Mouse (Mus musculus): ENCODE results near the gene Wdfy4. TPM values are rescaled to one million over a fixed set of nuclear protein-coding genes. Genes with fewer than 3 reads are reported as not detected.

Wdfy4 gene
- total RNA-seq, 1 experiment from 2014 or later: 58.7 TPM

GRCm38 (mm10) chr14:33202161-33202560 is 16.9 kb upstream of the Wdfy4 start:
- no peak for ATAC-seq (replicated peaks in 1 of 2; ENCODE audit: insufficient read depth in 1 of 2, low FRiP score in 2 of 2, low TSS enrichment in 1 of 2, low read depth in 1 of 2, poor library complexity in 2 of 2, severe bottlenecking in 2 of 2)

GRCm38 (mm10) chr14:33194241-33194640 is 8.9 kb upstream of the Wdfy4 start:
- ATAC-seq (replicated peaks in 1 of 2; ENCODE audit: insufficient read depth in 1 of 2, low FRiP score in 2 of 2, low TSS enrichment in 1 of 2, low read depth in 1 of 2, poor library complexity in 2 of 2, severe bottlenecking in 2 of 2): peak; percentile 38 to 57

GRCm38 (mm10) chr14:33193762-33194161 is 8.5 kb upstream of the Wdfy4 start:
- ATAC-seq (replicated peaks in 1 of 2; ENCODE audit: insufficient read depth in 1 of 2, low FRiP score in 2 of 2, low TSS enrichment in 1 of 2, low read depth in 1 of 2, poor library complexity in 2 of 2, severe bottlenecking in 2 of 2): peak; percentile 89 to 92

- ATAC-seq (replicated peaks in 1 of 2; ENCODE audit: insufficient read depth in 1 of 2, low FRiP score in 2 of 2, low TSS enrichment in 1 of 2, low read depth in 1 of 2, poor library complexity in 2 of 2, severe bottlenecking in 2 of 2): no peak
These were observed 5.3 kb upstream of the Wdfy4 start for GRCm38 (mm10) chr14:33190646-33191045.

- ATAC-seq (replicated peaks in 1 of 2; ENCODE audit: insufficient read depth in 1 of 2, low FRiP score in 2 of 2, low TSS enrichment in 1 of 2, low read depth in 1 of 2, poor library complexity in 2 of 2, severe bottlenecking in 2 of 2): no peak
These were observed 4.6 kb upstream of the Wdfy4 start for GRCm38 (mm10) chr14:33189849-33190423.

GRCm38 (mm10) chr14:33189230-33189629 is 3.9 kb upstream of the Wdfy4 start:
- no peak for ATAC-seq (replicated peaks in 1 of 2; ENCODE audit: insufficient read depth in 1 of 2, low FRiP score in 2 of 2, low TSS enrichment in 1 of 2, low read depth in 1 of 2, poor library complexity in 2 of 2, severe bottlenecking in 2 of 2)

- no peak for ATAC-seq (replicated peaks in 1 of 2; ENCODE audit: insufficient read depth in 1 of 2, low FRiP score in 2 of 2, low TSS enrichment in 1 of 2, low read depth in 1 of 2, poor library complexity in 2 of 2, severe bottlenecking in 2 of 2)
These were observed 1.9 kb upstream of the Wdfy4 start for GRCm38 (mm10) chr14:33187201-33187600.

- no peak for ATAC-seq (replicated peaks in 1 of 2; ENCODE audit: insufficient read depth in 1 of 2, low FRiP score in 2 of 2, low TSS enrichment in 1 of 2, low read depth in 1 of 2, poor library complexity in 2 of 2, severe bottlenecking in 2 of 2)
These were observed 5.2 kb downstream of the Wdfy4 start for GRCm38 (mm10) chr14:33180102-33180501.

GRCm38 (mm10) chr14:33175059-33175821 is 10.1 kb downstream of the Wdfy4 start:
- ATAC-seq (replicated peaks in 1 of 2; ENCODE audit: insufficient read depth in 1 of 2, low FRiP score in 2 of 2, low TSS enrichment in 1 of 2, low read depth in 1 of 2, poor library complexity in 2 of 2, severe bottlenecking in 2 of 2): no peak

- peak; percentile 64 to 70 for ATAC-seq (replicated peaks in 1 of 2; ENCODE audit: insufficient read depth in 1 of 2, low FRiP score in 2 of 2, low TSS enrichment in 1 of 2, low read depth in 1 of 2, poor library complexity in 2 of 2, severe bottlenecking in 2 of 2)
These were observed 13.4 kb downstream of the Wdfy4 start for GRCm38 (mm10) chr14:33171942-33172341.

GRCm38 (mm10) chr14:33168750-33169149 is 16.6 kb downstream of the Wdfy4 start:
- ATAC-seq (replicated peaks in 1 of 2; ENCODE audit: insufficient read depth in 1 of 2, low FRiP score in 2 of 2, low TSS enrichment in 1 of 2, low read depth in 1 of 2, poor library complexity in 2 of 2, severe bottlenecking in 2 of 2): peak; percentile 5 to 50; a peak in 2 of 4 replicates

GRCm38 (mm10) chr14:33162238-33162637 is 23.1 kb downstream of the Wdfy4 start:
- no peak for ATAC-seq (replicated peaks in 1 of 2; ENCODE audit: insufficient read depth in 1 of 2, low FRiP score in 2 of 2, low TSS enrichment in 1 of 2, low read depth in 1 of 2, poor library complexity in 2 of 2, severe bottlenecking in 2 of 2)

- ATAC-seq (replicated peaks in 1 of 2; ENCODE audit: insufficient read depth in 1 of 2, low FRiP score in 2 of 2, low TSS enrichment in 1 of 2, low read depth in 1 of 2, poor library complexity in 2 of 2, severe bottlenecking in 2 of 2): peak; percentile 80 to 81
These were observed 27.0 kb downstream of the Wdfy4 start for GRCm38 (mm10) chr14:33158268-33158667.

- no peak for ATAC-seq (replicated peaks in 1 of 2; ENCODE audit: insufficient read depth in 1 of 2, low FRiP score in 2 of 2, low TSS enrichment in 1 of 2, low read depth in 1 of 2, poor library complexity in 2 of 2, severe bottlenecking in 2 of 2)
These were observed 32.4 kb downstream of the Wdfy4 start for GRCm38 (mm10) chr14:33152941-33153340.

GRCm38 (mm10) chr14:33146287-33146686 is 39.0 kb downstream of the Wdfy4 start:
- peak; percentile 60 to 72; a peak in 2 of 4 replicates for ATAC-seq (replicated peaks in 1 of 2; ENCODE audit: insufficient read depth in 1 of 2, low FRiP score in 2 of 2, low TSS enrichment in 1 of 2, low read depth in 1 of 2, poor library complexity in 2 of 2, severe bottlenecking in 2 of 2)

- ATAC-seq (replicated peaks in 1 of 2; ENCODE audit: insufficient read depth in 1 of 2, low FRiP score in 2 of 2, low TSS enrichment in 1 of 2, low read depth in 1 of 2, poor library complexity in 2 of 2, severe bottlenecking in 2 of 2): no peak
These were observed 48.5 kb downstream of the Wdfy4 start for GRCm38 (mm10) chr14:33136843-33137242.

GRCm38 (mm10) chr14:33135170-33135569 is 50.1 kb downstream of the Wdfy4 start:
- ATAC-seq (replicated peaks in 1 of 2; ENCODE audit: insufficient read depth in 1 of 2, low FRiP score in 2 of 2, low TSS enrichment in 1 of 2, low read depth in 1 of 2, poor library complexity in 2 of 2, severe bottlenecking in 2 of 2): no peak

GRCm38 (mm10) chr14:33131044-33131758 is 54.1 kb downstream of the Wdfy4 start:
- no peak for ATAC-seq (replicated peaks in 1 of 2; ENCODE audit: insufficient read depth in 1 of 2, low FRiP score in 2 of 2, low TSS enrichment in 1 of 2, low read depth in 1 of 2, poor library complexity in 2 of 2, severe bottlenecking in 2 of 2)
